Mouse (Mus musculus) ES-E14 (cell line): ENCODE results near the gene Unc13d.

Source experiments
- CHD2 ChIP-seq: IDR thresholded peaks from 2 replicates; pipeline ENCODE4 v1.6.1; 2014; ENCODE audit warnings: mild to moderate bottlenecking, low read depth, low read length, inconsistent platforms
- HCFC1 ChIP-seq: IDR thresholded peaks from 2 replicates; pipeline ENCODE4 v1.6.1; 2012; ENCODE audit warnings: low read length, inconsistent platforms, borderline replicate concordance; ENCODE audit not compliant: insufficient read depth
- MAFK ChIP-seq: IDR thresholded peaks from 2 replicates; pipeline ENCODE4 v1.6.1; 2014; ENCODE audit warnings: mild to moderate bottlenecking, low read depth, low read length, inconsistent platforms; ENCODE audit not compliant: insufficient read depth
- ZC3H11A ChIP-seq: IDR thresholded peaks from 2 replicates; pipeline ENCODE4 v1.6.1; 2012; ENCODE audit warnings: low read depth, mild to moderate bottlenecking, inconsistent platforms, low read length, borderline replicate concordance

- TF ChIP-seq ZC3H11A: no peak
- no peak for TF ChIP-seq HCFC1
- TF ChIP-seq CHD2: no peak
- TF ChIP-seq MAFK: no peak
Measured at GRCm38 (mm10) chr11:116111611-116112203, 33.9 kb upstream of the Unc13d start.
